Mouse (Mus musculus) hindbrain, embryonic 13.5 days (tissue): Measurements from ENCODE around the gene Pea15a. TPM values are rescaled to one million over a fixed set of nuclear protein-coding genes. Genes with fewer than 3 reads are reported as not detected.

ENCODE experiments used
- ATAC-seq: fragments of 200-750 bp; cut with Nextera tagmentation; 2 replicates; pipeline ENCODE4 v1.8.0; 2017; ENCODE audit warnings: moderate TSS enrichment; ENCODE audit not compliant: low FRiP score
- H3K27ac ChIP-seq: fragments of 300-500 bp; sonication (generic); 2 replicates; pipeline ENCODE4 v1.5.1; 2015; ENCODE audit warnings: inconsistent platforms, mild to moderate bottlenecking, moderate library complexity
- H3K27me3 ChIP-seq: fragments of 300-500 bp; sonication (generic); 2 replicates; pipeline ENCODE4 v1.6.1; 2015; ENCODE audit warnings: mild to moderate bottlenecking, inconsistent platforms
- H3K36me3 ChIP-seq: fragments of 300-500 bp; sonication (generic); 2 replicates; pipeline ENCODE4 v1.6.1; 2015; ENCODE audit warnings: mild to moderate bottlenecking, inconsistent platforms
- H3K4me1 ChIP-seq: fragments of 300-500 bp; sonication (generic); replicated peaks from 2 replicates; pipeline ENCODE4 v1.6.1; 2015; ENCODE audit warnings: inconsistent platforms
- H3K4me2 ChIP-seq: fragments of 300-500 bp; sonication (generic); 2 replicates; pipeline ENCODE4 v1.6.1; 2015; ENCODE audit warnings: inconsistent platforms, mild to moderate bottlenecking, moderate library complexity
- H3K4me3 ChIP-seq: fragments of 300-500 bp; sonication (generic); 2 replicates; pipeline ENCODE4 v1.5.1; 2015; ENCODE audit warnings: mild to moderate bottlenecking, inconsistent platforms
- H3K9ac ChIP-seq: fragments of 300-500 bp; sonication (generic); 2 replicates; pipeline ENCODE4 v1.6.1; 2015; ENCODE audit warnings: mild to moderate bottlenecking, inconsistent platforms
- H3K9me3 ChIP-seq: fragments of 300-500 bp; sonication (generic); 2 replicates; pipeline ENCODE4 v1.6.1; 2016; ENCODE audit warnings: inconsistent platforms
- WGBS: fragments of 180-500 bp; shearing (Covaris S2); methylation state at CpG from one replicate; pipeline ENCODE4 v1.1.7; 2015; 5-methylcytosine and 5-hydroxymethylcytosine counted together
- polyA plus RNA-seq: library from polyadenylated mRNA; unstranded; fragments of >200 nt; fragmentation: Nextera tagmentation; extraction: Ambion mirVana; gene quantifications from 2 replicates; pipeline ENCODE4 v1.2.1, GENCODE M21; 2015

Pea15a gene
- polyA plus RNA-seq, 1 experiment from 2014 or later = 410 TPM

DNA sequence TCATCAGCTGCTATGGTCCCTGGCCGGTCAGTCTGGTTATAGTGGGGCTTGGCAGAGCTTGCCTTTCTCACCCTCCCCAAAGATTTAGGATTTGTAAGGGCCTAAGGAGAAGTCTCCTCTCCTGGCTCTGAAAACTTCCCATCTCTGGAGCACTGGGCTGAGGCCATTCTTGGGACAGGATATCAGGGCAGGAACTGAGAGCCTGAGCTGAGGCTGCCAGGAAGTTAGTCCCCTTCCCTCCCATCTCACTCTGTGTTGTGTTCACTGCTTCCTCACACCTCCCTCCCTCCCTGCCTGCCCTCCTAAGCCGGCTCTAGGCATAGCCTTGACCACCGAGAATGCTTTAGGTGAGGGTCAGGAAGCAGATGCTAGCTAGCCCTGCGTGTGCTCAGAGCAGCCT, 3.0 kb downstream of the Pea15a start:
- Histone ChIP-seq H3K27me3 (no peaks in the 10 kb centered on the region), H3K9ac (peak overlapping the region; percentile 97), H3K4me2 (peak overlapping the region; percentile 70), H3K27ac (peak overlapping the region; percentile 95), H3K4me1 (peaks cover 76% of the 10 kb centered on the region), H3K9me3 (no peaks in the 10 kb centered on the region), H3K4me3 (peak overlapping the region; percentile 82; the same call in 1 of the 2 replicates), H3K36me3 (peaks cover 18% of the 10 kb centered on the region)
- WGBS = 6% methylated on average over 4 of the region's 4 CpGs
- ATAC-seq = no peak

DNA sequence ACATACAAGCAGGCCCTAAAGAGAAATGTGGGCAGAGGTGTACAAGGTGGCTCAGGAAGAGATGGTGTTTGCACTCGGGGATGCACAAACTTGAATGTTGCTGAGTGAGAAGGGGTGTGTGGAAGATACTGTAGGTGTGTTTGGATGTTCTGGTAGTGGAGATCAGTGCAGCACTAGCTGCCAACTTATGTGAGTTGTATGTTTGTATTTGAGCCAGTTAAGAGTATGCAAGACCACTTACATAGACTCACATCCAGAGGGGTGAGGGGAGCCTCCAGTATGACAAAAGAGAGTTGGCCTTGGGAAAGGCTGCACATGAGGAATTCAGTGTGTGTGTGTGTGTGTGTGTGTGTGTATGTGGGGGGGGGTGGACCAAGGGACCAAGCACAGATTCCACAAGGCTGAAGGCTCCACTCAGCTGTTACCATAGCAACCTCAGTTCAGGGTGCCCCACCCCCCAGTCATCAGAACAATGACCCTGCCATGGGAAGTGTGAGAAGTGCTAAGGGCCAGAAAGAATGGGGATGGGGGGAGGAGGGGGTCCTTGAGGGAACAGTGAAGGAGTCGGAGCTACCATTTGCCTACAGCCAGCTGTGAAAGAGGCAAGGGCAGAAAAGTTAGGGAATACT, 3.6 kb downstream of the Pea15a start:
- H3K4me3 ChIP-seq = peak overlapping the region; percentile 82
- peak overlapping the region; percentile 70 for H3K4me2 ChIP-seq
- H3K27ac ChIP-seq = peak overlapping the region; percentile 95
- H3K36me3 ChIP-seq = peaks cover 23% of the 10 kb centered on the region
- peaks cover 79% of the 10 kb centered on the region for H3K4me1 ChIP-seq
- H3K9ac ChIP-seq = peak overlapping the region; percentile 97
- WGBS = 3% methylated on average over 2 of the region's 2 CpGs
- no peaks in the 10 kb centered on the region for H3K9me3 ChIP-seq
- peak; percentile 9 for ATAC-seq
- H3K27me3 ChIP-seq = no peaks in the 10 kb centered on the region

DNA sequence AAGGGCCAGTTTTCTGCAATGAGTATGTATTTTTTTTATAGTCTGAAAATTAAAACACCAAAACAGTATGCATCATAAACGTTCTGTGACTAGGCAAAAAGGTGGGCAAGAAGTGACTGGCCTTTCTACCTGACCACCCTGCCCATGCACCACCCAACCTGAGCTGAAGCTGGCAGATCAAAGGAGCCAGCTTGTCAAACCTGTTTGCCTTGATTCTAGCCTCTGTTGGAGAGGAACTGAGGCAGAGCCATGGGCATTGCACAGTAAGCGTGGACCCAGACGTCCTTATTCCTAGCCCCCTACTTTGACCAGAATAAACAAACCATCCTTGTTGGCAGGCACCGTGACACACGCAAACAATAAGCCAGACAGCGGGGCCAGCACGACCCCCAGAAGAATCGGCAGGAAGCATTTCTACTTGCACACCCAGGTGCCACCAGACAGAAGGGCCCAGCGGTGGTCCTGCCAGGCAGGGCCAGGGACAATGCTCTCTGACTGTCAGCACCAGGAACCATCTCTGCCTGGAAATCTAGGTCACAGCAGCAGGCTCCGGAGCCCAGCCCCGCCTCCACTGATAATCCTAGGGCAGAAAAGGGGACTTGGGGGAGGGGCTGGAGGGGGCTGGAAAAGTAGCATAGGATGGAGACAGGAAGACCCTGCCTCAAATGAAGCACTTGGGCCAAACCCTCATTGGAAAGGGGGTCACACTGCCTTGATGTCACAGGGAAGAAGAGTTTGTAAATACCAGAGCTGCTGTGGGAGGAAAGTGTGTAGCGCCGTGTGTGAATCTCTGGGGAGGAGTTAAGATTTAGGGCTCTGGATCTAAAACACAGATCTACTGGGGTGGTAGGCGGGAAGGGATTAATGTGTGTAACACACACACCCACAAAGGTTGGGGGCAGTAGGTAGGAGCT, 4.4 kb downstream of the Pea15a start:
- Histone ChIP-seq H3K27me3 (no peaks in the 10 kb centered on the region), H3K36me3 (peaks cover 31% of the 10 kb centered on the region), H3K9me3 (no peaks in the 10 kb centered on the region), H3K4me1 (peaks cover 74% of the 10 kb centered on the region), H3K9ac (peak overlapping the region; percentile 69), H3K27ac (peak overlapping the region; percentile 95), H3K4me3 (peak overlapping the region; percentile 17), H3K4me2 (peak overlapping the region; percentile 70)
- ATAC-seq = no peak
- WGBS = 6% methylated on average over 14 of the region's 14 CpGs

DNA sequence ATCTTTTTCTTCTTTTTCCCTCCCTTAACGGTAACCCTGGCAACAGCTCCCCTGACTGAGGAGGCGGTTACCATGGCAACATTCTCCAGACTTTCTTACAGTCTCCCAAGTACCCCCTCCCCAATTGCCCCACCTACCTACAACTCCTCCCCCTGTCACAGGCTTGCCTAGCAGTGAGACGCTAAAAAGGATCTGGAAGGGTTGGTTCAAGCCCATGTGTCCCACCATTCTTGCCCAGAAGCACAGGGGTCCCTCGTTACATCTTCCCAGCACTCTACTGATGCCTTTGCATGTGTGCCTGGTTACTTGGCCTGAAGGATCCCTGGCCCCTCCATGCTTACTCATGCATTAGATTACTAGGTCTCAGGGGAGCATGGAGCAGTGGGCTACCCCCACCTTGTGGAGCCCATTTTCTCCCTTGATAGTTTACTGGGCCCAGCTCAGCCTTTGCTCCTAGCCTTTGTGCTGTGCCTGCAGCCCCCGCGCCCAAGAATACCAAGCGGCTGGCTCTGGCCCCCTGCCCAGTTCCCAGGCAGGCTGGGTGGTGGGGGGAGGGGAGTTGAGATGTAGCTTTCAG, 5.6 kb downstream of the Pea15a start:
- 4% methylated on average over 7 of the region's 7 CpGs for WGBS
- Histone ChIP-seq H3K4me2 (peak overlapping the region; percentile 70), H3K9ac (peak overlapping the region; percentile 46; the same call in 1 of the 2 replicates), H3K36me3 (peaks cover 44% of the 10 kb centered on the region), H3K4me3 (peak overlapping the region; percentile 5; the same call in 1 of the 2 replicates), H3K27ac (peak overlapping the region; percentile 95), H3K27me3 (no peaks in the 10 kb centered on the region), H3K9me3 (no peaks in the 10 kb centered on the region), H3K4me1 (peaks cover 67% of the 10 kb centered on the region)
- peak; percentile 66 for ATAC-seq

DNA sequence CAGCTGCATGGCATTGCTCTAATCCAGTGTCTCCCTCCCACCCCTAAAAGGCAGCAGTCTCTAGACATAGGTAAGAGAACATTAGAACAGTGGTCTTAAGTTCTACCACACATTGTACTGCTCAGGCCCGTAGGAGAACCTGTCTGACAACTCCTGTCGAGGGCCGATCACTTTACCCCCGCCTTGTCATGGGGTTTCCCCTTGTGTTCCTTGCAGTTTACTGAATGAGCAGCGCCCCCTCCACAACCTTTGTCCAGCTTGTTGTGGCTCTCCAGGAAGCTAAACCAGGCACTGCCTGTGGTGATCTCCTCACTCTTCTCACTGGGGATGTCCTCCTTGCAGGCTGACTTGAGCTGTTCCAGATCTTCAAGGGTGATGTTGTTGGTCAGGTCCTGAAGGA, 6.4 kb downstream of the Pea15a start:
- Histone ChIP-seq H3K27ac (peak overlapping the region; percentile 95), H3K9ac (peak overlapping the region; percentile 21; the same call in 1 of the 2 replicates), H3K4me3 (no peak overlapping the region), H3K27me3 (no peaks in the 10 kb centered on the region), H3K4me2 (peak overlapping the region; percentile 70; the same call in 1 of the 2 replicates), H3K36me3 (peaks cover 52% of the 10 kb centered on the region), H3K4me1 (peaks cover 60% of the 10 kb centered on the region), H3K9me3 (no peaks in the 10 kb centered on the region)
- no peak for ATAC-seq
- 73% methylated on average over 5 of the region's 5 CpGs for WGBS

DNA sequence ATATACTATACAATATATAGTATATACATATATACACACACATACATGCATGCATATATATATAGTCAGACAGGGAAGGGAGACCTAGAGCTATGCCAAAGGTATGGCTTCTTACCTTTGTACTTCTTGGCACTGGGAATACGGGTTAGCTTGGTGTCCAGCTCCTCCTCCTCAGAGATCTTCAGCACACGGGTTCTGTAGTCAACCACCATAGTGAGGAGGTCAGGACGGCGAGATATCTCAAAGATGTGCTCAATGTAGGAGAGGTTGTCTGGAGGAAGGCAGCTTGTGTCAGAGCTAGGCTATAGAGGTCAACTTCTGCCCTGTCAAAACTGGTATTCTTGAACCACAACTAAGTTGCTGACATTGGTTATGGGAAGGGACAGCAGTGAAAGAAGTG, 7.6 kb downstream of the Pea15a start:
- 90% methylated on average over 4 of the region's 4 CpGs for WGBS
- H3K4me1 ChIP-seq = peaks cover 49% of the 10 kb centered on the region
- no peak overlapping the region for H3K4me3 ChIP-seq
- no peak overlapping the region for H3K27ac ChIP-seq
- H3K9me3 ChIP-seq = no peaks in the 10 kb centered on the region
- no peak overlapping the region for H3K4me2 ChIP-seq
- H3K9ac ChIP-seq = no peak overlapping the region
- no peak for ATAC-seq
- peaks cover 64% of the 10 kb centered on the region for H3K36me3 ChIP-seq
- H3K27me3 ChIP-seq = no peaks in the 10 kb centered on the region

DNA sequence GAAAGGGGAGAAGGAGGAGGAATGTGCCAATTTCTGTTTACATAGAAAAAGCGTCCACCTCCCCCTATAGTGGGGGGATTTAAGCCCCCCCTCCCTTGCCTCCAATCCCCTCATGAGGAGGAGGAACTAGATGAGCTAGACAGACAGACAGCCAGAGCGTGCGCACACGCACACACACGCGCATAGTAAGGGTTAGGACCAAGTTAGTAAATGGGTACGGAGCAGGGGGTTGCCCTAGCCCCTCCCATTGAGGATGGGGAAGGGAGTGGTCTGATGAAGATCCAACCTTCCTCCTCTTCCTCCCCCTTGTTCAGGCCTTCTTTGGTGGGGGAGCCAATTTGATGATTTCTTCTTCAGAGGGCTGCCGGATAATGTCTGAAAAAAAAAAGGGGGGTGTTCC, 8.3 kb downstream of the Pea15a start:
- Histone ChIP-seq H3K9ac (no peak overlapping the region), H3K4me1 (peaks cover 42% of the 10 kb centered on the region), H3K27me3 (no peaks in the 10 kb centered on the region), H3K4me3 (no peak overlapping the region), H3K4me2 (no peak overlapping the region), H3K9me3 (no peaks in the 10 kb centered on the region), H3K36me3 (peaks cover 70% of the 10 kb centered on the region), H3K27ac (peak overlapping the region; percentile 71; the same call in 1 of the 2 replicates)
- ATAC-seq = no peak
- WGBS = 85% methylated on average over 8 of the region's 8 CpGs

DNA sequence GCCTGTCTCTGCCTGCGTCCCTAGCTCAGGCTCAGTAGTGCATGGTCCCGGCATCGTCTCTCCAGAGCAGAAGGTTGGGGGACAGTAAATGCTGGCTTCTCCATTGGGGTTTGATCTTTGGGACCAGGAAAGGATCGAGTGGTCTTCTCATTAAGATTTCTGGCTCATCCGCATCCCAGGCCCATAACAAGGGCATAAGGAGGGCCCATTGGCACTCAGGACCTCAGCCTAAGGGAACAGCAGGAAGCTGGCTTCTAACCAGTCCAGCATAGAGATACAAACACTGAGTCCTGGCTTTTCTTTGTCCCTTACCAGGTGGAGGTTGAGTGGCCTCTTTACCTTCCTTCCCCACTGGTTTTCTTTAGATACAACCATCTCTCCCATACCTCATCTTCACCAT, 8.8 kb downstream of the Pea15a start:
- Histone ChIP-seq H3K36me3 (peaks cover 70% of the 10 kb centered on the region), H3K4me1 (peaks cover 37% of the 10 kb centered on the region), H3K9me3 (no peaks in the 10 kb centered on the region), H3K4me3 (no peak overlapping the region), H3K27me3 (no peaks in the 10 kb centered on the region), H3K9ac (no peak overlapping the region), H3K27ac (peak overlapping the region; percentile 71), H3K4me2 (no peak overlapping the region)
- 82% methylated on average over 5 of the region's 5 CpGs for WGBS
- ATAC-seq = no peak

DNA sequence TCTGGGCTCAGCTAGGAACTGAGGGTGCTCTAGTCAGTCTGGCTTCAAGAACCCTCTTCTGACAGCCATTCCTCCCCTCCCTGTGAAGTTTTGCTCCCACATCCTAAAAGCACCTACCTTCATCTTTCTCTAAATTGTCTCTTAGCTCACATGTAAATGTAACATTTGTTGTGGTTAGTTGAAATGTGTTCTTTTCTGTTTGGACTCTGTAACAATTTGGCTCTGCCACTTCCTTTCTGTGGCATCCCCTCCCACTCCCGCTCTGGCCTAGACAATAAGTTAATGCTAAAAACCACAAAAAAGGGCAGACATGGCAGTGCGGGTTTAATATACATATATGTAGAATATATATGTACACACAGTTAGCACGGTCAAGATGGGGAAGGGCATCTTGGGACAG, 9.5 kb downstream of the Pea15a start:
- ATAC-seq = no peak
- no peak overlapping the region for H3K27ac ChIP-seq
- no peaks in the 10 kb centered on the region for H3K9me3 ChIP-seq
- H3K36me3 ChIP-seq = peaks cover 77% of the 10 kb centered on the region
- H3K27me3 ChIP-seq = no peaks in the 10 kb centered on the region
- no peak overlapping the region for H3K4me2 ChIP-seq
- peaks cover 30% of the 10 kb centered on the region for H3K4me1 ChIP-seq
- H3K4me3 ChIP-seq = no peak overlapping the region
- WGBS = 89% methylated on average over 3 of the region's 3 CpGs
- H3K9ac ChIP-seq = no peak overlapping the region

DNA sequence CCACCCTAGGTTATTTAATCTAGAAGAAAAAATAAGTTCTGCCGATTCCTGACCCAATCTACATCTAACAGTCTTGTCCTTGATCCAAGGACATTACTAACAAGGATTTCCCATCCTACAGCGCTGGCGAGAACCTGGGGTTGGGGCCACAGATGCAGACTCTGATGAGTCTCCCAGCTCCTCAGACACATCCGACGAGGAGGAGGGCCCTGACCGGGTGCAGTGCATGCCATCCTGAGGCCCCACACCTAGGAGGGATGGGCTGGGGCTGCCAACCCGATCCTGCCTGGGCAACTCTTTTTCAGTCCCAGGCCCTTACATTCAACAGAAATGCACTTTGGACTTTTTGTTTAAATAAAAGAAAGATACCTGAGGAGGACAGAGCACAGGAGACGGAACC, 12.2 kb downstream of the Pea15a start:
- H3K4me3 ChIP-seq = no peak overlapping the region
- peak overlapping the region; percentile 19; the same call in 1 of the 2 replicates for H3K9ac ChIP-seq
- peaks cover 89% of the 10 kb centered on the region for H3K36me3 ChIP-seq
- H3K4me1 ChIP-seq = peaks cover 3% of the 10 kb centered on the region; the same call in 1 of the 2 replicates
- H3K27me3 ChIP-seq = no peaks in the 10 kb centered on the region
- no peak overlapping the region for H3K4me2 ChIP-seq
- WGBS = 77% methylated on average over 8 of the region's 8 CpGs
- peak overlapping the region; percentile 32 for H3K27ac ChIP-seq
- no peaks in the 10 kb centered on the region for H3K9me3 ChIP-seq
- no peak for ATAC-seq

DNA sequence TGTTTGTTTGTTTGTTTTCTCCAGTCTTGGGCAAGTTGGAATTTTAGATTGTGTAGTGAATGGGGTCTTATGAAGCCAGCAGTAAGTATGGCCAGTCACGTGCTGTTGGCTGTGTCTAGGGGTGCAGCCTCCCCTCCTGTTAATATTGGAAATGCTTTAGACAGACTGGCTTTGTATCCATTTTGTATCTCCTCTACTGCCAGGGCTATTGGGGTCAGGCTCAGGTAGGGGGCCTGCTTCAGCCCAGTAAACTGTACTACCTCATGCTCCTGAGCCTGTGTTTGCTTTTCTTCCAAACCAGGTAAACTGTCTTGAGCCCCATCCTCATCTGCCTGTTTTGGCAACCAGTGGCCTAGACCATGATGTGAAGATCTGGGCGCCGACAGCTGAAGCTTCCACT, 14.4 kb downstream of the Pea15a start:
- no peak for ATAC-seq
- H3K4me1 ChIP-seq = no peaks in the 10 kb centered on the region
- no peak overlapping the region for H3K4me3 ChIP-seq
- H3K9me3 ChIP-seq = no peaks in the 10 kb centered on the region
- no peaks in the 10 kb centered on the region for H3K27me3 ChIP-seq
- peaks cover 86% of the 10 kb centered on the region for H3K36me3 ChIP-seq
- 0 out of 2 replicates have a peak overlapping the region, but pooled peaks have one; percentile 9 for H3K27ac ChIP-seq
- no peak overlapping the region for H3K4me2 ChIP-seq
- 93% methylated on average over 3 of the region's 3 CpGs for WGBS
- no peak overlapping the region for H3K9ac ChIP-seq

DNA sequence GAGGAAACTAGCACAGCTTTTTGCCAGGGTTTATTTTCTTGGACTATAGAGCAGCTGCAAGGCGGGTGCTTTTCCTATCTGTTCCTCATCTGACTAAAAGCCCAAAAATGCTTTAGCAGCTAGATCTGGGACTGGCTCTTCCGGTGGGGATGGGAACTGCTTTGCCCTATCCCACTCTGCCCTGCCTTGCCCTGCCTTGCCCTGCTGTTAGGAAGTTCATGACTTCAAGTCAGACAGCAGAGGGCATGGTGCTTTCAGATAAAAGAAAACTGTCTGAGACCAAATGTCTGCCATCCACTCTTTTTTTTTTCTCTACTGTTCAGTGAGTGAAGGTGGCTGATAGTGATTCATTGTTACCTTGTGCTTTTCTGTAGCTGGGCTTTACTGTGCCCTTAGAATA, 15.0 kb downstream of the Pea15a start:
- H3K27me3 ChIP-seq = no peaks in the 10 kb centered on the region
- H3K4me3 ChIP-seq = no peak overlapping the region
- WGBS = 92% methylated on average over 2 of the region's 2 CpGs
- peaks cover 86% of the 10 kb centered on the region for H3K36me3 ChIP-seq
- no peak overlapping the region; the same call in 1 of the 2 replicates for H3K9ac ChIP-seq
- H3K4me2 ChIP-seq = no peak overlapping the region
- H3K4me1 ChIP-seq = no peaks in the 10 kb centered on the region
- ATAC-seq = no peak
- H3K27ac ChIP-seq = no peak overlapping the region; the same call in 1 of the 2 replicates
- no peaks in the 10 kb centered on the region for H3K9me3 ChIP-seq
